In the genomic region with DNA sequence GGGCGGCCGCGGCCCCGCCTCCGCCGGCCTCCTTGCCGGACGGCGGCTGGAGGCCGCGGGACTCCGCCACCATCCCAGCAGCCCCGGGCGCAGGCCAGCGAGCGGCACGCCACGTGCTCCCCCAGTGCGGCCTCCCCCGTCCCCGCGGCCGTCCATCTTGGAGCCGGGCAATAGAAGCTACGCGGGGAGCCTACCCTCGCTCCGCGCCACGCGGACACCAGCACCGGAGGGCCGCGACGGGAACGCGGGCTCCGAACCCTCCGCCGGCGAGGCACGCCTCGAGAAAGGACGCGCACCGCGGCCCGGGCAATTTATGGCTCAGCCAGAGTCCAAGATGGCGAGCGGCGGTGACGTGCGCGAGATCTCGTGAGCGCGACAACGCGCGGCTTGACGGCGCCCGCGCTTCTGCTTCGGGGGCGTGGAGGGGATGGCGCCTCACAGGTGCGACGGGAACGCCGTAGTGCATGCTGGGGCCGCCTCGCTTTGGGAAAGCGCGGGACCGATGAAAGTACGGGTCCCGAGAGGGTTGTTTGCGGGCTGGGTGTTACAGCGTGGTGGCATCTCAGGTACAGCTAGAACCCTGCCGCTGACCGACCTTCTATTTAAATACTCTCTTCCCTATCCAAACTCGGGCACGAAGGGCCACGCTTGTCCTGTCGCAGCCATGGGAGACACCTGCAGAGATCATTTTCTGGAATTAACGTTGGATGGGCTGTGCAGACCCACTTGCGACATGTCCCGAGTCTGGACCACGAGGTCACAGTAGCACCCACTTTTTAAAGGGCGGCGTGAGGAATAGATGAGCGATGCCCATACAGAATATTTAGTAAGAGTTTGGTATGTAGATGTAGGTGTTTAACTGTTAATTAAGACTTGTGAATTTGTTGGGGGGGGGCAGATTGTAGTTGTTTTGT, we compare ENCODE assay signal across 8 mouse cellular contexts. TPM values are rescaled to one million over a fixed set of nuclear protein-coding genes. Genes with fewer than 3 reads are reported as not detected.
DNase-seq lines count a peak whose midpoint lies in the region; ATAC-seq and TF ChIP-seq lines count a peak whose summit lies in the region.

Mgme1 (plus strand) TSS at position 157 of the 914 bp plus-strand sequence.
Snx5 (minus strand) TSS at position 400 of the 914 bp plus-strand sequence.

- H3K79me2 ChIP-seq in MEL (ENCODE audit: control insufficient read depth, insufficient read depth, low read length, poor library complexity), result peaks cover 80% of the 10 kb centered on the region

- peak within 1 kb of the TSS; percentile 85 to 98 for H3K4me3 ChIP-seq in MEL (ENCODE audit: control insufficient read depth in 1 of 2, insufficient read depth in 1 of 2, low read depth in 2 of 2, low read length in 2 of 2)
- H3K4me3 ChIP-seq in cerebellum, adult 2 months (replicated peaks; ENCODE audit: insufficient read depth, low read depth, low read length), result peak within 1 kb of the TSS; percentile 75
- peak within 1 kb of the TSS; percentile 68 for H3K4me3 ChIP-seq in lung, postnatal 0 days (ENCODE audit: low read depth, low read length)

- H3K27me3 ChIP-seq in MEL (ENCODE audit: control insufficient read depth in 1 of 2, insufficient read depth in 2 of 2, low read length in 2 of 2), result no peaks in the 10 kb centered on the region
- no peaks in the 10 kb centered on the region for H3K27me3 ChIP-seq in cerebellum, adult 2 months (ENCODE audit: control insufficient read depth, insufficient read depth, low read length)
- no peaks in the 10 kb centered on the region for H3K27me3 ChIP-seq in lung, postnatal 0 days (replicated peaks; ENCODE audit: insufficient read depth, low read length)

- peaks cover 3 to 15% of the 10 kb centered on the region in 2 experiments; a peak in 3 of 4 replicates for H3K4me1 ChIP-seq in MEL (ENCODE audit: control insufficient read depth in 1 of 2, insufficient read depth in 2 of 2, low read length in 2 of 2)
- no peaks in the 10 kb centered on the region for H3K4me1 ChIP-seq in cerebellum, adult 2 months (ENCODE audit: control insufficient read depth, insufficient read depth, low read length)
- H3K4me1 ChIP-seq in lung, postnatal 0 days (ENCODE audit: insufficient read depth, low read depth, low read length), result peaks cover 19% of the 10 kb centered on the region; the same call in 1 of the 2 replicates

- peak within 1 kb of the TSS; percentile 84 for H3K4me2 ChIP-seq in lung, postnatal 0 days (replicated peaks; ENCODE audit: low read depth, low read length)

- peak within 1 kb of the TSS; percentile 99 for H3K9ac ChIP-seq in MEL (ENCODE audit: control insufficient read depth, low read depth, low read length, poor library complexity, severe bottlenecking)
- peak within 1 kb of the TSS; percentile 92 for H3K9ac ChIP-seq in lung, postnatal 0 days (replicated peaks; ENCODE audit: low read depth)

- peak; percentile 87 to 90 for ATAC-seq in hematopoietic stem cell, adult 5-6 weeks (replicated peaks in 1 of 2; ENCODE audit: insufficient read depth in 1 of 2, low FRiP score in 2 of 2, low TSS enrichment in 1 of 2, low read depth in 1 of 2, poor library complexity in 2 of 2, severe bottlenecking in 2 of 2)
- ATAC-seq in lung, postnatal 0 days, result peak; percentile 97

- peak in 1 of 3 experiments; percentile 12; a peak in 1 of 6 replicates for TF ChIP-seq CTCF in MEL (IDR thresholded peaks at IDR 0.05 in 2 of 3, conservative IDR thresholded peaks at IDR 0.05 in 1 of 3; ENCODE audit: control insufficient read depth in 1 of 3, insufficient read depth in 1 of 3, low read depth in 2 of 3, low read length in 3 of 3, poor library complexity in 1 of 3, severe bottlenecking in 1 of 3)
- no peak for TF ChIP-seq CTCF in cerebellum, adult 2 months (IDR thresholded peaks at IDR 0.05; ENCODE audit: borderline replicate concordance, insufficient read depth, low read depth, low read length)
- TF ChIP-seq CTCF in lung, postnatal 0 days (IDR thresholded peaks at IDR 0.05), result no peak

- H3K9me3 ChIP-seq in MEL (replicated peaks; ENCODE audit: insufficient read depth, low read length), result no peaks in the 10 kb centered on the region
- no peaks in the 10 kb centered on the region for H3K9me3 ChIP-seq in lung, postnatal 0 days (ENCODE audit: low read length)

- peak within 1 kb of the TSS; percentile 90 for H3K27ac ChIP-seq in MEL (ENCODE audit: control insufficient read depth, low read depth, low read length)
- H3K27ac ChIP-seq in cerebellum, adult 2 months (ENCODE audit: insufficient read depth, low read length), result peak within 1 kb of the TSS; percentile 96
- peak within 1 kb of the TSS; percentile 95 for H3K27ac ChIP-seq in lung, postnatal 0 days (ENCODE audit: low read length)

- no peak for TF ChIP-seq RAD21 in MEL (IDR thresholded peaks at IDR 0.05; ENCODE audit: low read depth, low read length)

- peak; percentile 98 for DNase-seq in MEL (ENCODE audit: low read depth, low spot score)
- peak; percentile 93 to 94 for DNase-seq in cerebellum, adult 2 months
- DNase-seq in forelimb bud, embryonic 11.5 days (ENCODE audit: low read depth, low spot score), result peak; percentile 96
- peak; percentile 95 for DNase-seq in layer of hippocampus, adult 9-11 months
- DNase-seq in lung, postnatal 0 days (ENCODE audit: low spot score), result peak; percentile 96
- DNase-seq in ovary, postnatal 14 days (ENCODE audit: low spot score), result peak; percentile 88
- DNase-seq in thymus, postnatal 14 days, result peak; percentile 95

- no peak for TF ChIP-seq EP300 in MEL (IDR thresholded peaks at IDR 0.05; ENCODE audit: low read depth in 1 of 2, low read length in 2 of 2)
- no peak for TF ChIP-seq EP300 in lung, postnatal 0 days (IDR thresholded peaks at IDR 0.05)

- peaks cover 2 to 43% of the 10 kb centered on the region in 2 experiments; a peak in 3 of 4 replicates for H3K36me3 ChIP-seq in MEL (ENCODE audit: control insufficient read depth in 1 of 2, insufficient read depth in 2 of 2, low read length in 2 of 2)
- no peaks in the 10 kb centered on the region for H3K36me3 ChIP-seq in lung, postnatal 0 days (ENCODE audit: insufficient read depth, low read length)

- TF ChIP-seq POLR2A in MEL (IDR thresholded peaks at IDR 0.05; ENCODE audit: control insufficient read depth in 1 of 2, insufficient read depth in 1 of 2, low read depth in 1 of 2, low read length in 2 of 2, poor library complexity in 1 of 2), result peak; percentile 89 to 97
- peak; percentile 65; the same call in 1 of the 2 replicates for TF ChIP-seq POLR2A in cerebellum, adult 2 months (IDR thresholded peaks at IDR 0.05; ENCODE audit: borderline replicate concordance, insufficient read depth, low read length)

- WGBS in cerebellum, adult 2 months, result 1% methylated on average over 93 of the region's 93 CpGs
- WGBS in lung, postnatal 0 days, result under 1% methylated on average over 74 of the region's 93 CpGs

TF ChIP-seq in MEL, 35 proteins besides CTCF, POLR2A, EP300 and RAD21 (continues in another document):
- peak; percentile 94; the same call in 1 of the 2 replicates for TF ChIP-seq E2F4 (IDR thresholded peaks at IDR 0.05; ENCODE audit: borderline replicate concordance, low read depth, low read length)
- no peak for TF ChIP-seq GABPA (IDR thresholded peaks at IDR 0.05; ENCODE audit: low read depth, low read length)
- no peak for TF ChIP-seq ZNF384 (IDR thresholded peaks at IDR 0.05; ENCODE audit: low read depth, low read length)
- TF ChIP-seq NELFE (IDR thresholded peaks at IDR 0.05; ENCODE audit: low read depth, low read length), result peak; percentile 99
- no peak for TF ChIP-seq JUND (IDR thresholded peaks at IDR 0.05; ENCODE audit: low read depth, low read length)
- peak; percentile 92 for TF ChIP-seq POLR2AphosphoS2 (IDR thresholded peaks at IDR 0.05; ENCODE audit: low read length)
- peak; percentile 94 for TF ChIP-seq CHD2 (IDR thresholded peaks at IDR 0.05; ENCODE audit: low read length)
- TF ChIP-seq ZMIZ1 (IDR thresholded peaks at IDR 0.05; ENCODE audit: low read depth, low read length), result peak; percentile 98
- TF ChIP-seq ZKSCAN1 (IDR thresholded peaks at IDR 0.05; ENCODE audit: low read depth, low read length), result no peak
- peak; percentile 90 for TF ChIP-seq HCFC1 (IDR thresholded peaks at IDR 0.05; ENCODE audit: low read depth, low read length)
- peak; percentile 81 for TF ChIP-seq MYC (IDR thresholded peaks at IDR 0.05; ENCODE audit: low read depth, low read length)
- peak; percentile 44; the same call in 1 of the 2 replicates for TF ChIP-seq TCF12 (IDR thresholded peaks at IDR 0.05; ENCODE audit: low read depth, low read length)
- no peak for TF ChIP-seq USF2 (IDR thresholded peaks at IDR 0.05; ENCODE audit: borderline replicate concordance in 1 of 2, insufficient read depth in 1 of 2, low read depth in 1 of 2, low read length in 2 of 2)
- TF ChIP-seq CHD1 (IDR thresholded peaks at IDR 0.05; ENCODE audit: low read depth, low read length), result no peak; the same call in 1 of the 2 replicates
- TF ChIP-seq KAT2A (conservative IDR thresholded peaks at IDR 0.05; ENCODE audit: low read depth, low read length), result peak; percentile 79
- peak; percentile 42; the same call in 1 of the 2 replicates for TF ChIP-seq MAZ (IDR thresholded peaks at IDR 0.05; ENCODE audit: low read depth, low read length)
- TF ChIP-seq MXI1 (IDR thresholded peaks at IDR 0.05; ENCODE audit: low read depth, low read length), result peak; percentile 90
- TF ChIP-seq NRF1 (IDR thresholded peaks at IDR 0.05; ENCODE audit: insufficient read depth, low read depth, low read length, poor library complexity, severe bottlenecking), result peak; percentile 62
- peak; percentile 72; the same call in 1 of the 2 replicates for TF ChIP-seq SIN3A (IDR thresholded peaks at IDR 0.05; ENCODE audit: low read length)
- no peak for TF ChIP-seq SMC3 (IDR thresholded peaks at IDR 0.05; ENCODE audit: low read depth, low read length)
- TF ChIP-seq POLR2AphosphoS5 (IDR thresholded peaks at IDR 0.05; ENCODE audit: borderline replicate concordance, low read depth, low read length), result 0 out of 2 replicates have a peak, but pooled peaks have one; percentile 28
- peak; percentile 85 for TF ChIP-seq MAX (IDR thresholded peaks at IDR 0.05; ENCODE audit: low read length)

RNA-seq across cellular contexts. Expression of gene Mgme1, which starts in this region (rescaled TPM):
- total RNA-seq in MEL (2012; rRNA removed), result 14.1 and 16.8 TPM in 2 replicates
- 10 to 100 TPM in 1 of 2 experiments, not detected in 1; 20.3 TPM for polyA plus RNA-seq in MEL (2012; ENCODE audit: insufficient read depth in 1 of 2, insufficient read length in 2 of 2, low read depth in 1 of 2, low replicate concordance in 2 of 2, missing spikeins in 1 of 2)
- polyA plus RNA-seq in cerebellum, adult 2 months (2012; rRNA removed), result 6.5 and 6.7 TPM in 2 replicates
- total RNA-seq in hematopoietic stem cell, adult 5-6 weeks (2017), result 31.5 and 32.1 TPM in 2 replicates
- 6.8 and 8.1 TPM in 2 replicates for polyA plus RNA-seq in lung, postnatal 0 days (2015; fragmentation: Nextera tagmentation; extraction: Ambion mirVana)

RNA-seq across cellular contexts. Expression of gene Snx5, which starts in this region (rescaled TPM):
- total RNA-seq in MEL (2012; rRNA removed), result 136 and 161 TPM in 2 replicates
- polyA plus RNA-seq in MEL (2012; ENCODE audit: insufficient read depth in 1 of 2, insufficient read length in 2 of 2, low read depth in 1 of 2, low replicate concordance in 2 of 2, missing spikeins in 1 of 2), result 100 to 1,000 TPM; 213 to 835 TPM
- 72.8 and 76.9 TPM in 2 replicates for polyA plus RNA-seq in cerebellum, adult 2 months (2012; rRNA removed)
- total RNA-seq in hematopoietic stem cell, adult 5-6 weeks (2017), result 265 and 321 TPM in 2 replicates
- polyA plus RNA-seq in lung, postnatal 0 days (2015; fragmentation: Nextera tagmentation; extraction: Ambion mirVana), result 61.2 and 68.5 TPM in 2 replicates

Comparison
In these comparisons a context has a peak if more than half of its experiments do, and no peak if none do; other contexts are left out.
1. Peak in every context shown above with its lines: DNase-seq, ATAC-seq, H3K4me3 ChIP-seq and H3K27ac ChIP-seq.